Mouse (Mus musculus): ENCODE data around the gene Cttnbp2. TPM values are rescaled to one million over a fixed set of nuclear protein-coding genes. Genes with fewer than 3 reads are reported as not detected.

The Cttnbp2 gene
- total RNA-seq, 1 experiment = 0.36 TPM

GRCm38 (mm10) chr6:18467777-18468176, 46.9 kb downstream of the Cttnbp2 start:
- H3K9me3 ChIP-seq (ENCODE audit: control insufficient read depth, insufficient read depth, low read depth, low read length) = no peaks in the 10 kb centered on the region
- no peak overlapping the region for H3K27ac ChIP-seq (ENCODE audit: insufficient read depth, low read depth, low read length, poor library complexity, severe bottlenecking)
- H3K4me1 ChIP-seq (ENCODE audit: control insufficient read depth in 2 of 2, insufficient read depth in 2 of 2, low read length in 2 of 2, poor library complexity in 1 of 2) = no peaks in the 10 kb centered on the region
- H3K4me3 ChIP-seq (ENCODE audit: insufficient read depth in 1 of 2, low read depth in 1 of 2, low read length in 2 of 2, poor library complexity in 1 of 2, severe bottlenecking in 1 of 2) = no peak overlapping the region
- in situ Hi-C loops (cut with MboI; ENCODE audit: low sequenced_read_pairs in 2 of 2, unreplicated experiment in 2 of 2) = no loop called here
- H3K9ac ChIP-seq (ENCODE audit: insufficient read depth, low read depth, low read length, poor library complexity, severe bottlenecking) = no peak overlapping the region
- no peak for DNase-seq (ENCODE audit: low read depth, low spot score)
- TF ChIP-seq ZNF384 (IDR thresholded peaks at IDR 0.05; ENCODE audit: low read depth, low read length) = no peak
- TF ChIP-seq MAFK (IDR thresholded peaks at IDR 0.05; ENCODE audit: insufficient read depth, low read depth, low read length) = no peak
- TF ChIP-seq ZC3H11A (IDR thresholded peaks at IDR 0.05; ENCODE audit: borderline replicate concordance, low read depth, low read length) = no peak
- TF ChIP-seq CHD2 (IDR thresholded peaks at IDR 0.05; ENCODE audit: low read depth, low read length) = no peak
- TF ChIP-seq HCFC1 (IDR thresholded peaks at IDR 0.05; ENCODE audit: borderline replicate concordance, insufficient read depth, low read length) = no peak
- H3K36me3 ChIP-seq (ENCODE audit: control insufficient read depth, insufficient read depth, low read length, poor library complexity, severe bottlenecking) = no peaks in the 10 kb centered on the region

GRCm38 (mm10) chr6:18466227-18466626, 48.4 kb downstream of the Cttnbp2 start:
- no peak for TF ChIP-seq ZNF384 (IDR thresholded peaks at IDR 0.05; ENCODE audit: low read depth, low read length)
- TF ChIP-seq MAFK (IDR thresholded peaks at IDR 0.05; ENCODE audit: insufficient read depth, low read depth, low read length) = no peak
- no peak for TF ChIP-seq ZC3H11A (IDR thresholded peaks at IDR 0.05; ENCODE audit: borderline replicate concordance, low read depth, low read length)
- no peak for TF ChIP-seq HCFC1 (IDR thresholded peaks at IDR 0.05; ENCODE audit: borderline replicate concordance, insufficient read depth, low read length)
- TF ChIP-seq CHD2 (IDR thresholded peaks at IDR 0.05; ENCODE audit: low read depth, low read length) = no peak

GRCm38 (mm10) chr6:18465626-18466025, 49.0 kb downstream of the Cttnbp2 start:
- TF ChIP-seq HCFC1 (IDR thresholded peaks at IDR 0.05; ENCODE audit: borderline replicate concordance, insufficient read depth, low read length) (no peak), CHD2 (IDR thresholded peaks at IDR 0.05; ENCODE audit: low read depth, low read length) (no peak), MAFK (IDR thresholded peaks at IDR 0.05; ENCODE audit: insufficient read depth, low read depth, low read length) (no peak), ZC3H11A (IDR thresholded peaks at IDR 0.05; ENCODE audit: borderline replicate concordance, low read depth, low read length) (no peak), ZNF384 (IDR thresholded peaks at IDR 0.05; ENCODE audit: low read depth, low read length) (no peak)
- Histone ChIP-seq H3K4me1 (ENCODE audit: control insufficient read depth in 2 of 2, insufficient read depth in 2 of 2, low read length in 2 of 2, poor library complexity in 1 of 2) (no peaks in the 10 kb centered on the region), H3K4me3 (ENCODE audit: insufficient read depth in 1 of 2, low read depth in 1 of 2, low read length in 2 of 2, poor library complexity in 1 of 2, severe bottlenecking in 1 of 2) (no peak overlapping the region), H3K36me3 (ENCODE audit: control insufficient read depth, insufficient read depth, low read length, poor library complexity, severe bottlenecking) (no peaks in the 10 kb centered on the region), H3K9me3 (ENCODE audit: control insufficient read depth, insufficient read depth, low read depth, low read length) (no peaks in the 10 kb centered on the region), H3K27ac (ENCODE audit: insufficient read depth, low read depth, low read length, poor library complexity, severe bottlenecking) (no peak overlapping the region), H3K9ac (ENCODE audit: insufficient read depth, low read depth, low read length, poor library complexity, severe bottlenecking) (no peak overlapping the region)
- no peak for DNase-seq (ENCODE audit: low read depth, low spot score)
- in situ Hi-C loops (cut with MboI; ENCODE audit: low sequenced_read_pairs in 2 of 2, unreplicated experiment in 2 of 2) = no loop called here

More at GRCm38 (mm10) chr6:18466227-18466626, 48.4 kb downstream of the Cttnbp2 start:
- no peaks in the 10 kb centered on the region for H3K4me1 ChIP-seq (ENCODE audit: control insufficient read depth in 2 of 2, insufficient read depth in 2 of 2, low read length in 2 of 2, poor library complexity in 1 of 2)
- H3K4me3 ChIP-seq (ENCODE audit: insufficient read depth in 1 of 2, low read depth in 1 of 2, low read length in 2 of 2, poor library complexity in 1 of 2, severe bottlenecking in 1 of 2) = no peak overlapping the region
- DNase-seq (ENCODE audit: low read depth, low spot score) = no peak
- no peak overlapping the region for H3K9ac ChIP-seq (ENCODE audit: insufficient read depth, low read depth, low read length, poor library complexity, severe bottlenecking)
- no peak overlapping the region for H3K27ac ChIP-seq (ENCODE audit: insufficient read depth, low read depth, low read length, poor library complexity, severe bottlenecking)
- H3K9me3 ChIP-seq (ENCODE audit: control insufficient read depth, insufficient read depth, low read depth, low read length) = no peaks in the 10 kb centered on the region
- H3K36me3 ChIP-seq (ENCODE audit: control insufficient read depth, insufficient read depth, low read length, poor library complexity, severe bottlenecking) = no peaks in the 10 kb centered on the region
- in situ Hi-C loops (cut with MboI; ENCODE audit: low sequenced_read_pairs in 2 of 2, unreplicated experiment in 2 of 2) = no loop called here

- in situ Hi-C loops (cut with MboI; ENCODE audit: low sequenced_read_pairs in 2 of 2, unreplicated experiment in 2 of 2) = no loop called here
- no peaks in the 10 kb centered on the region for H3K4me1 ChIP-seq (ENCODE audit: control insufficient read depth in 2 of 2, insufficient read depth in 2 of 2, low read length in 2 of 2, poor library complexity in 1 of 2)
- H3K27ac ChIP-seq (ENCODE audit: insufficient read depth, low read depth, low read length, poor library complexity, severe bottlenecking) = no peak overlapping the region
- TF ChIP-seq ZNF384 (IDR thresholded peaks at IDR 0.05; ENCODE audit: low read depth, low read length) (no peak), HCFC1 (IDR thresholded peaks at IDR 0.05; ENCODE audit: borderline replicate concordance, insufficient read depth, low read length) (no peak), ZC3H11A (IDR thresholded peaks at IDR 0.05; ENCODE audit: borderline replicate concordance, low read depth, low read length) (no peak), MAFK (IDR thresholded peaks at IDR 0.05; ENCODE audit: insufficient read depth, low read depth, low read length) (no peak)
- H3K9me3 ChIP-seq (ENCODE audit: control insufficient read depth, insufficient read depth, low read depth, low read length) = no peaks in the 10 kb centered on the region
- no peaks in the 10 kb centered on the region for H3K36me3 ChIP-seq (ENCODE audit: control insufficient read depth, insufficient read depth, low read length, poor library complexity, severe bottlenecking)
- DNase-seq (ENCODE audit: low read depth, low spot score) = no peak
- no peak overlapping the region for H3K9ac ChIP-seq (ENCODE audit: insufficient read depth, low read depth, low read length, poor library complexity, severe bottlenecking)
- H3K4me3 ChIP-seq (ENCODE audit: insufficient read depth in 1 of 2, low read depth in 1 of 2, low read length in 2 of 2, poor library complexity in 1 of 2, severe bottlenecking in 1 of 2) = no peak overlapping the region
These were observed 55.0 kb downstream of the Cttnbp2 start for GRCm38 (mm10) chr6:18459657-18460056.
